Mouse (Mus musculus): ENCODE measurements around the gene Slc45a3. TPM values are rescaled to one million over a fixed set of nuclear protein-coding genes. Genes with fewer than 3 reads are reported as not detected.

Slc45a3 gene
- total RNA-seq, 2 experiments from 2014 or later: 3.2 to 3.3 TPM

- DNase-seq (ENCODE audit: low spot score in 2 of 2): no peak
Observed at GRCm38 (mm10) chr1:131992561-131993001, 29.8 kb downstream of the Slc45a3 start.

- no peak for DNase-seq (ENCODE audit: low spot score in 2 of 2)
Observed at GRCm38 (mm10) chr1:131993169-131994040, 30.6 kb downstream of the Slc45a3 start.

GRCm38 (mm10) chr1:131995062-131995461 lies 32.3 kb downstream of the Slc45a3 start:
- peak in 1 of 2 experiments; percentile 68 for DNase-seq (ENCODE audit: low spot score in 2 of 2)

- no peak for DNase-seq (ENCODE audit: low spot score in 2 of 2)
Observed at GRCm38 (mm10) chr1:132000506-132000905, 37.7 kb downstream of the Slc45a3 start.

GRCm38 (mm10) chr1:132001880-132002330 lies 39.1 kb downstream of the Slc45a3 start:
- no peak for DNase-seq (ENCODE audit: low spot score in 2 of 2)

GRCm38 (mm10) chr1:132003111-132003510 lies 40.3 kb downstream of the Slc45a3 start:
- DNase-seq (ENCODE audit: low spot score in 2 of 2): no peak

- DNase-seq (ENCODE audit: low spot score in 2 of 2): peak in 1 of 2 experiments; percentile 32
Observed at GRCm38 (mm10) chr1:132003817-132004216, 41.0 kb downstream of the Slc45a3 start.

- no peak for DNase-seq (ENCODE audit: low spot score in 2 of 2)
Observed at GRCm38 (mm10) chr1:132004574-132005180, 41.9 kb downstream of the Slc45a3 start.

GRCm38 (mm10) chr1:132005466-132005865 lies 42.7 kb downstream of the Slc45a3 start:
- no peak for DNase-seq (ENCODE audit: low spot score in 2 of 2)

- DNase-seq (ENCODE audit: low spot score in 2 of 2): no peak
Observed at GRCm38 (mm10) chr1:132006046-132006445, 43.3 kb downstream of the Slc45a3 start.

GRCm38 (mm10) chr1:132006721-132007120 lies 44.0 kb downstream of the Slc45a3 start:
- DNase-seq (ENCODE audit: low spot score in 2 of 2): no peak

GRCm38 (mm10) chr1:132007282-132007815 lies 44.6 kb downstream of the Slc45a3 start, which contains the start of gene Elk4:
Gene Elk4 (plus strand): TSS chr1:132007607.
- DNase-seq (ENCODE audit: low spot score in 2 of 2): peak; percentile 89 to 94

GRCm38 (mm10) chr1:132007828-132008827 lies 45.4 kb downstream of the Slc45a3 start:
- DNase-seq (ENCODE audit: low spot score in 2 of 2): peak; percentile 85 to 90

GRCm38 (mm10) chr1:132008881-132009644 lies 46.3 kb downstream of the Slc45a3 start:
- no peak for DNase-seq (ENCODE audit: low spot score in 2 of 2)

GRCm38 (mm10) chr1:132010632-132011501 lies 48.1 kb downstream of the Slc45a3 start:
- no peak for DNase-seq (ENCODE audit: low spot score in 2 of 2)

GRCm38 (mm10) chr1:132011785-132012184 lies 49.0 kb downstream of the Slc45a3 start:
- no peak for DNase-seq (ENCODE audit: low spot score in 2 of 2)

GRCm38 (mm10) chr1:132012861-132013260 lies 50.1 kb downstream of the Slc45a3 start:
- no peak for DNase-seq (ENCODE audit: low spot score in 2 of 2)

GRCm38 (mm10) chr1:132014800-132015199 lies 52.0 kb downstream of the Slc45a3 start:
- DNase-seq (ENCODE audit: low spot score in 2 of 2): no peak

- DNase-seq (ENCODE audit: low spot score in 2 of 2): no peak
Observed at GRCm38 (mm10) chr1:132016691-132017090, 53.9 kb downstream of the Slc45a3 start.

Measured in gastrocnemius, postnatal 4 days (tissue).